Mouse (Mus musculus) neural tube, embryonic 11.5 days (tissue): ENCODE data around the gene Adam19. TPM values are rescaled to one million over a fixed set of nuclear protein-coding genes. Genes with fewer than 3 reads are reported as not detected.

Experiments used
- ATAC-seq: fragments of 200-750 bp; cut with Nextera tagmentation; 2 replicates; pipeline ENCODE4 v1.8.0; 2017; ENCODE audit warnings: moderate number of reproducible peaks, mild to moderate bottlenecking, moderate TSS enrichment, moderate library complexity; ENCODE audit not compliant: insufficient read depth, low FRiP score, low TSS enrichment
- DNase-seq: peaks from one replicate; pipeline ENCODE4 v3.0.0-alpha.2; 2015; ENCODE audit warnings: low spot score
- H3K27ac ChIP-seq: fragments of 300-500 bp; sonication (generic); 2 replicates; pipeline ENCODE4 v1.5.1; 2014; ENCODE audit warnings: low read depth, mild to moderate bottlenecking, low read length
- H3K27me3 ChIP-seq: fragments of 300-500 bp; sonication (generic); 2 replicates; pipeline ENCODE4 v1.6.1; 2014; ENCODE audit warnings: mild to moderate bottlenecking, low read length, mixed read lengths; ENCODE audit not compliant: control insufficient read depth, insufficient read depth
- H3K36me3 ChIP-seq: fragments of 300-500 bp; sonication (generic); 2 replicates; pipeline ENCODE4 v1.6.1; 2014; ENCODE audit warnings: mild to moderate bottlenecking, low read length, moderate library complexity, mixed read lengths; ENCODE audit not compliant: control insufficient read depth, insufficient read depth
- H3K4me1 ChIP-seq: fragments of 300-500 bp; sonication (generic); 2 replicates; pipeline ENCODE4 v1.6.1; 2014; ENCODE audit warnings: low read length, mixed read lengths; ENCODE audit not compliant: control insufficient read depth, insufficient read depth
- H3K4me2 ChIP-seq: fragments of 300-500 bp; sonication (generic); 2 replicates; pipeline ENCODE4 v1.6.1; 2014; ENCODE audit warnings: low read depth, mild to moderate bottlenecking, moderate library complexity
- H3K4me3 ChIP-seq: fragments of 300-500 bp; sonication (generic); 2 replicates; pipeline ENCODE4 v1.5.1; 2014; ENCODE audit warnings: low read depth, low read length
- H3K9ac ChIP-seq: fragments of 300-500 bp; sonication (generic); 2 replicates; pipeline ENCODE4 v1.6.1; 2014; ENCODE audit warnings: mild to moderate bottlenecking, low read length
- H3K9me3 ChIP-seq: fragments of 300-500 bp; sonication (generic); 2 replicates; pipeline ENCODE4 v1.6.1; 2016; ENCODE audit warnings: low read length; ENCODE audit not compliant: control insufficient read depth
- WGBS: fragments of 180-500 bp; shearing (Covaris S2); extraction: QIAGEN DNeasy Blood & Tissue Kit; methylation state at CpG from one replicate; pipeline ENCODE4 v1.1.7; 2014; 5-methylcytosine and 5-hydroxymethylcytosine counted together
- polyA plus RNA-seq: library from polyadenylated mRNA; unstranded; fragments of >200 nt; fragmentation: Nextera tagmentation; extraction: Ambion mirVana; gene quantifications from 2 replicates; pipeline ENCODE4 v1.2.1, GENCODE M21; 2014

The Adam19 gene
- polyA plus RNA-seq, 1 experiment from 2014 or later, result 20.0 TPM

- H3K4me1 ChIP-seq, result peaks cover 11% of the 10 kb centered on the region
- 94% methylated on average over 11 of the region's 11 CpGs for WGBS
- H3K27me3 ChIP-seq, result no peaks in the 10 kb centered on the region
- no peak overlapping the region for H3K4me3 ChIP-seq
- no peak for ATAC-seq
- no peak overlapping the region for H3K4me2 ChIP-seq
- no peak overlapping the region for H3K9ac ChIP-seq
- no peaks in the 10 kb centered on the region for H3K36me3 ChIP-seq
- no peak for DNase-seq
- H3K27ac ChIP-seq, result no peak overlapping the region
- H3K9me3 ChIP-seq, result no peaks in the 10 kb centered on the region
Measured at GRCm38 (mm10) chr11:46076442-46077158, 20.8 kb downstream of the Adam19 start.

GRCm38 (mm10) chr11:46077304-46077703 is 21.5 kb downstream of the Adam19 start:
- ATAC-seq (no peak), DNase-seq (no peak)
- Histone ChIP-seq H3K27me3 (no peaks in the 10 kb centered on the region), H3K9ac (no peak overlapping the region), H3K27ac (no peak overlapping the region), H3K9me3 (no peaks in the 10 kb centered on the region), H3K4me2 (no peak overlapping the region), H3K36me3 (no peaks in the 10 kb centered on the region), H3K4me1 (peaks cover 11% of the 10 kb centered on the region), H3K4me3 (no peak overlapping the region)
- 96% methylated on average over 5 of the region's 5 CpGs for WGBS

DNA sequence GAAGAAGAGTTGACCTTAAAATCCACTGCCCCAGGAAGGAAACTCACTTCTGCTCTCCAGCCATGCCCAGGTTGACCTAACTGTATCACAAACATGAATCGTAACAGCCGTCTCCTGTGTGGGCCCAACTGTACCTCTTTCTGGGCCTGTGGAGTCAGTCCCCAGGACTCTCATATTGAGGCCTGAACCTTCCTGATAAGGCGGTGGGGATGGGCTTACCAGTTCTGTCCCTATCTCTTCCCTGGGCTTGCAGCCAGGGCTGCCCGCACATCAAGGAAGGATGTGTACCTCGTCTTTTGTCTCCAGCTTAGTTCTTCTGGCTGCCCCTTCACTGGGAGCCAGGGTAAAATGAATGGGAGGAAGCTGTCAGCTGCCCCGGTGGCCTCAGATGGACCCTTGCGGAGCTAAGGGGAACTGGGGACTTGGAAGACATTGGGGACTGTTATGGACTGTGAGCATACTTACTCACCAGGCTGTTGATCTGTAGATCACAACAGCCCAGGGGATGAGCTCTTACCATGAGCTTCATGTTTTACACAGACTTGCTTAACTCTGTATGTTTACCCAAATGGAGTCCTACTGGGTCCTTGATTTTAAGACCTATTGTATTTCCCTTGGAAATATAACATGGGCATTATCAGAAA is 22.1 kb downstream of the Adam19 start:
- no peak overlapping the region for H3K27ac ChIP-seq
- H3K4me2 ChIP-seq, result no peak overlapping the region
- no peak for ATAC-seq
- H3K4me3 ChIP-seq, result no peak overlapping the region
- H3K4me1 ChIP-seq, result peaks cover 8% of the 10 kb centered on the region
- no peaks in the 10 kb centered on the region for H3K36me3 ChIP-seq
- WGBS, result 85% methylated on average over 7 of the region's 7 CpGs
- DNase-seq, result no peak
- H3K27me3 ChIP-seq, result no peaks in the 10 kb centered on the region
- H3K9me3 ChIP-seq, result no peaks in the 10 kb centered on the region
- no peak overlapping the region for H3K9ac ChIP-seq

- H3K4me2 ChIP-seq, result no peak overlapping the region
- H3K9ac ChIP-seq, result no peak overlapping the region
- no peak overlapping the region for H3K27ac ChIP-seq
- H3K36me3 ChIP-seq, result no peaks in the 10 kb centered on the region
- no peak for ATAC-seq
- H3K27me3 ChIP-seq, result no peaks in the 10 kb centered on the region
- H3K9me3 ChIP-seq, result no peaks in the 10 kb centered on the region
- H3K4me3 ChIP-seq, result no peak overlapping the region
- 89% methylated on average over 2 of the region's 2 CpGs for WGBS
- no peaks in the 10 kb centered on the region for H3K4me1 ChIP-seq
- no peak for DNase-seq
Measured at GRCm38 (mm10) chr11:46081075-46081474, 25.3 kb downstream of the Adam19 start.

- H3K9ac ChIP-seq, result no peak overlapping the region
- H3K27ac ChIP-seq, result no peak overlapping the region
- H3K4me1 ChIP-seq, result no peaks in the 10 kb centered on the region
- H3K4me3 ChIP-seq, result no peak overlapping the region
- DNase-seq (no peak), ATAC-seq (no peak)
- H3K36me3 ChIP-seq, result no peaks in the 10 kb centered on the region
- no peaks in the 10 kb centered on the region for H3K9me3 ChIP-seq
- H3K27me3 ChIP-seq, result no peaks in the 10 kb centered on the region
- WGBS, result 80% methylated on average over 3 of the region's 3 CpGs
- no peak overlapping the region for H3K4me2 ChIP-seq
Measured at GRCm38 (mm10) chr11:46083405-46083804, 27.6 kb downstream of the Adam19 start.

DNA sequence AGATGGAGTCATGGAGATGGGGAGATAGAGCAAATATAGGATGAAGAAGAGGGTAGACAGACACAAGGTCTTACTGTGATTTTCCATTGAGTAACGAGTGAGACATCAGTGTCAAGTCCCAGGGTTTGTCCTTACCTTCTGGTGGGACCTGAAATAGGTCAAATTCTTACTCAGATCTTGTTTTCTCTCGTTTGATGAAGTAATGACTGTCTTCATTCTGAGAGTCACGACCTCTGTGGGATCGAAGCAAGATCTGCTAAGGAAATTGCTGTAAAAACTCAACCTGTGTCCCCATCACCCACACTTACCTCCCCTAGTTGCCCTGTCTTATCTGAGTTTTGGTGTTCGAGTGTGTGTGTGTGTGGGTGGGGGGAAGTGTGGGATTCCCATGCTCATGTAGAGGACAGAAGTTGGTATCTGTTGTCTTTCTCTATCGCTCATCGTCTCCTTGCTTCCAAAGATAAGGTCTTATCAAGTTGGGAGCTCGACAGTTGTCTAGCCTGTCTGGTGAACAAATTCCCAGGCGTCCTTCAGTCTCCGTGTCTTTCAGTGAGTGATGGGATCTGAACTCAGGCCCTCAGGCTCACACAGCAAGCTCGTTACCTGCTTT is 28.1 kb downstream of the Adam19 start:
- ATAC-seq (no peak), DNase-seq (no peak)
- Histone ChIP-seq H3K4me3 (no peak overlapping the region), H3K4me1 (no peaks in the 10 kb centered on the region; the same call in 1 of the 2 replicates), H3K9me3 (no peaks in the 10 kb centered on the region), H3K4me2 (no peak overlapping the region), H3K9ac (no peak overlapping the region), H3K36me3 (no peaks in the 10 kb centered on the region), H3K27me3 (no peaks in the 10 kb centered on the region), H3K27ac (no peak overlapping the region)
- 91% methylated on average over 11 of the region's 11 CpGs for WGBS

DNA sequence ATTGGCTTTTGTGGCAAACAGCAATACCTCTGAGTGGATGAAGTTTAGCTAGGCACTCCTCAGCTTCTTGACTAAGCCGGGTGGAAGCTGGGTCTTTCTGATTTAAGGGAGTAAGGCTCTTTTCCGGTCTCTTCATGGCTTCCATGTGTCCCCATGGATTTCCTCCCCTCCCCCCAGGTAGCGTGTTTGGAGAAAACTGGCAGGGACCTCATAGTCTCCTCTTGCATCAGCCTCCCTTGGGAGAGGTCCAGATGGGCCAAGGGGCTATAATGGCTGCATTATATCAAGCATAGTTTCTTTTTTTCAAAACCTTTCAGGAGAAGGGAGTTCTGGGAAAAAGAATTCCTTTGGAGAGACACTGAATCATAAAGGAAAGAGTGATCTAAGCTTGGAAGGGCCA is 28.8 kb downstream of the Adam19 start:
- H3K4me3 ChIP-seq, result no peak overlapping the region
- H3K4me2 ChIP-seq, result no peak overlapping the region
- no peaks in the 10 kb centered on the region for H3K36me3 ChIP-seq
- ATAC-seq, result no peak
- no peak overlapping the region for H3K27ac ChIP-seq
- no peaks in the 10 kb centered on the region for H3K27me3 ChIP-seq
- 86% methylated on average over 3 of the region's 3 CpGs for WGBS
- no peaks in the 10 kb centered on the region for H3K9me3 ChIP-seq
- H3K4me1 ChIP-seq, result no peaks in the 10 kb centered on the region; the same call in 1 of the 2 replicates
- H3K9ac ChIP-seq, result no peak overlapping the region
- no peak for DNase-seq

DNA sequence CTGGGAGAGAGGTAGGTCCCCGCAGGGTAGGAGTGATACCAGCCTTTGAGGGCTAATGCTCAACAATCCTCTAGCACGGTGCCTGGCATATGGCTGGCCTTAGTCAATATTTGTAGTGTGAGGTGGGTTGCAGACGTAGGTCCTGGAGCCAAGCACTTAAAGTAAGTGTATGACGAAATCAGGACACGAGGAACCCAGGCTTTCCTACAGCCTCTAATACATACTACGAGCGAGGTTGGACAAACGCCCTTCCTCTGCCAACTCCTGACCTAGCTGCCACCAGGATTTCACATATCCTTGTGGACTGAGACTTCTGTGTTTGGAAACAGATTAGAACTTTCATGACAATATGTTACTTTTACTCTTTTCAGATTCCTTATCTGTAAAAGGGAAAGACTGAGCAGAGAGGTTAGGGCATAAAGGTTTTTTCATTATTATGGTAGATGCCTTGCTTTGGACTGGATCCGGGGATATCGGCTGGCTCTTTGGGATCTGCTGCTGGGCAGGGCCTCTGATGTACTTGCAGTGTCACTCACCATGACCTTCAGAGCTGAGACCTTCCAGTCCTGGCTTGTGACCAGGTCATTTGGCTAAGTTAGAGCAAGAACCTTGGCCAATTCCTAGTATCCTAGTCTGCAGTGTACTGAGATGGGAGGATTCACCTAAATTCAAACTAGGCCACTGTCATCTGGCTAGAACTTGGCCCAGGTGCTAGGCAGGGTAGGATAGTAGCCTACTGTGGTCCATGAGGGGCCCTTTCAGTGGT is 29.8 kb downstream of the Adam19 start:
- 95% methylated on average over 10 of the region's 10 CpGs for WGBS
- no peaks in the 10 kb centered on the region for H3K27me3 ChIP-seq
- ATAC-seq, result no peak

More for the DNA sequence above, 29.8 kb downstream of the Adam19 start:
- DNase-seq, result no peak
- no peaks in the 10 kb centered on the region for H3K36me3 ChIP-seq
- H3K27ac ChIP-seq, result no peak overlapping the region
- H3K9ac ChIP-seq, result no peak overlapping the region
- H3K4me3 ChIP-seq, result no peak overlapping the region
- no peaks in the 10 kb centered on the region; the same call in 1 of the 2 replicates for H3K4me1 ChIP-seq
- H3K9me3 ChIP-seq, result no peaks in the 10 kb centered on the region
- no peak overlapping the region for H3K4me2 ChIP-seq
